Mouse (Mus musculus) cerebellum, adult 11-12 months (tissue): ENCODE results near the gene Acap2.

ENCODE experiments used
- DNase-seq: peaks from one replicate; pipeline ENCODE4 v3.0.0; 2022

The Acap2 gene

DNA sequence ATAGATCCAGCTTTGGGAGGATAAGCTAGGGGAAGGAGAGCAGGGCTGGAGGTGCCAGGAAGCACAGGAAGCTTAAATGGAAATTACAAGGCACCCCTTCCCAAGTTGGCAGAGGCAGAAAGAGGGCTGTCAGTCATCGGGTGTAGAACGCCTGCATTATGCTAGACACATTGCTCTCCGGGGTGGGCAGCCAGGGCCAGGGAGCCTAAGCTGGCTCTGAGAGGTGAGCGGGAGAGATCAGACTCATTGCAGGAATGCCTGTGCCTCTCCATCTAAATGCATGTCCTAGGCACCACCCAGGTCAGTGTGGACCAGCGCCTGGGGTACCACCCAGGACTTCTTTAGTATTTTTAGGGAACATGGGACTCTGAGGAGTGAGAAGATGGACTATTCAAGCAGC lies 123.6 kb downstream of the Acap2 start:
- DNase-seq: no peak

DNA sequence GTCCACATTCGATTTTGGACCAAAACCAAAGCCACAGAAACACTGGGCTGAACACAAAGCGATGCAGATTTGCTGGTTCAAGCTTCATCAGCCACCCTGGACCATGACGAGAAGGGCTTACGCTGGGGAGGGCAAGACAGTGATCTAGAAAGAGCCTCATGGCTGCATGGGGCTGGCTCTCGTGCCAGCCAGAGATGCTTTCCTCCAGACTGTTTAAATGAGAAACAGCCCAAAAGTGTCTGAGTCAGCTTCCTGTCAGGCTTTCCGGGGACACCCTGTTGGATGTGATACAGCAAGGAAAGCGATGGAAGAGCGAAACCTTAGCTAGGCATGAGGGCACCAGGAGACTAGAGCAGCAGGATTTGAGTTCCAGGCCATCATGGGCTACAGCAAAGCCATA lies 124.6 kb downstream of the Acap2 start:
- DNase-seq: no peak

DNA sequence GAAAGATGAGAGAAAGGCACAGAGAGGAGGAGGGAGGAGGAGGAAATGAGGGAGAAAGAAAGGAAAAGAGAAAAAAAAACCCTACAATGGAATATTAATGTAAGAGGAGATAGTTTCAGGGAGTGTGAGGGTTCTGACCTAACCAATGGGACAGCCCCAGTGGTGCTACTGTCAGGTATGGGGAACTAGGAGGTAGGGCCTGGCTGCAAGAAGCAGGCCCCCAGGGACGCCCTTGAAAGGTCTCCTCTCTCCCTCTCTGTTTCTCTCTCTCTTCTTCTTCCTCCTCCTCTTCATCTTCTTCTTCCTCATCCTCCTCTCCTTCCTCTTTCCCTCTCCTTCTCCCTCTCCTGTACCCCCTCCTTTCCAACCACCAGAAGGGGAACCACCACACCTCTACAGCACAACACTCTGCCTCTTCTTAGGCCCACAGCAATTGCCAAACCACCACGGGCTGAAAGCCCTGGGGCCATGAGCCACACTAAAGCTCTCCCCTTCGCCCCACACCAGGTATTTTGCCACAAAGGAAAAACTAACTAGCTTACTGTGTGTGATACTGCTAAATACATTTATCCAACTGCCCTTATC lies 126.6 kb downstream of the Acap2 start:
- no peak for DNase-seq

DNA sequence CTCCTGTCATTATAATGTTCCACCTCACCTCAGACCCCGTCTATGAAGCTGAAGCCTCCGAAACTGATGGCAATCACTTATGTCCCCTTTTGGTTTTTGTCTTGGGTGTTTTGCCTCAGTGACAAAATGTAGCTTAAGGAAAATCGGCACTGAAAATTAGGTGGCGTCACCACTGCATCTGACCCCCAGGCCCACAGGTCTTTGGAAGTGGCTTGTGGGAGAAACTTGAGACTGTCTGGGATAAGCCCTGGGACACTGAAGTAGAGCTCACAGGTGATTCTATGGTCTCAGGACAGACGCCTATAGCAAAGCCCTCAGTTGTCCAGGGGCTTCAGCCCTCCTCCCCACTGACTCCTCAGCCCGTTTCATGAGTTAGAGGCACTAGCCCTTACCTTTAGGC lies 129.3 kb downstream of the Acap2 start:
- DNase-seq: no peak

GRCm38 (mm10) chr16:31070358-31071133 lies 130.5 kb downstream of the Acap2 start:
- DNase-seq: peak; percentile 75

DNA sequence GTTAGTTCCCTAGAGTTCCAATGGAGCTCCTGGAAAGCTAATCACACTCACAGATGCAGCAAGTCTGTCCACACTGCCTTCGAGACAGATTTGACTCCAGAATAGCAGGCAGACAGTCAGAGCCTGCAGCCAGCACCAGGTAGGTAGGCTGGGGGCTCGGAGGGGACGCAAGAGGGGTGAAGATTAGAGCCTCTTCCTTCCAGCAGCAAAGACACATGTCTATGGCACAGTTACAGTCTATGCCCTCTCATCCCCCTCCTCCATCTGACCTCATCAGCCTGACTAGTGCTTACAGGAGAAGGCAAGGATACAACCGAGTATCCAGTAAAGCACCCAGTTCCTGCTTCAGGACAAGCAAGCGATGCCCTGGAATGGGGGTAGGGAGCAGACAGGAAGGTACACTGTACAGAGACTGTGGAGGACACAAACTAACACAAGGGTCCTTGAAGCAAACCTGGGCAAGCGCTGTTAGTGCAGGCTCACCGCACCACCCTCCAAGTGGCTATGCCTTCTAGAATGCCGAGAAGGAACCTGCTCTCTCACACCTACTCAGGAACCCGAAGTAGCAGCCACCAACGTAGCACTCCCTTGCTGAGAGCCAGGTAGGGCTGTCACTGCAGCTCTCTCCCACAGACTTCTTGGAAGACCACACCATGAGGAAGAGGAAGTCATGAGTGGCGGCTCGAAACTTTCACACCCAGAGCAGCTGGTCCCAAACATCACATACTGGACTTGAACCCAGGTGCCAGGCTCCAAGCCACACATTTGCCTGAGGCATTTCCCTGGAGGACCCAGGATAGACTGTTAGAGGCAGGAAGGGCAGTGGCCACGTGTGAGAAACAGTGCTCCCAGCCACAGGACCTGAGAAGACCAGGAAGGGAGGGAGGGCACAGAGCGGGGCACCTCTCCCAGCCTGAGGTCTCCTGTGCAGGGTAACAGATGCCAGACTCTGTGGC lies 131.6 kb downstream of the Acap2 start:
- DNase-seq: no peak

- no peak for DNase-seq
Observed at GRCm38 (mm10) chr16:31068280-31068679, 132.8 kb downstream of the Acap2 start.

DNA sequence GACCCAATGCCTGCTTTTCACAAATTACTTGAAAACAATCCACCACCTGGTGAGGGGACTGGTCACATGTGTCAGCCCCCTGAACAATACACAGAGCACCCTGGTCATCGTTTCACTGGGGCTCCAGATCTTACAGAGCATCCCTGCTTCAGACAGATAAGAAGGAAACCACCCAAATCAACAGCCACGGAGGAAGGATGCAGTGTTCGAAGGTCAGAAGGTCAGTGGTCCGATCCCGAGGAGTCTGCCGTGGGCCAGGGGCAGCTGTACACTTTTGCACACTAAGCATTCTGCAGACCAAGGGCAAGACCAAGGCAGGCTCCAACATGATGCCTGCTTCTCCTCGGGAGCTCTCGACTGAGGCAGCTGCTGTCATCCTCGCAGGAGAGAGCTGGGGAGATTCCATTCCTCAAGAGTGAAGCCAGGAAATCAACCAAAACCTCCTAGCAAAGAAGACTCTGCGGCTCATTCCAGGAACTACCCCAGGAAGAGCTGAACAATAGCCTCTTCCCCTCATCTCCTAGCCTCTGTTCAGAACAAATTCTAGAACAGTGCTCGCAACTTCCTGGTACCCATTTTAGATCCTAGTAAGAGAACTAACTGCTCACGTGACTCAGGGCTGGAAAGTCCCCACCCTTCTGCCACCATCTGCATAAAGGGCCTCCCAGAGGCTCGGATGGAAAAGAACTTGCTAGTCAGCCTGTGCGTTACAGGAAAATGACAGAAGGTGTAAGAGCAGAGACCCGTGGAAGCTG lies 134.5 kb downstream of the Acap2 start:
- DNase-seq: no peak

- DNase-seq: no peak
Observed at GRCm38 (mm10) chr16:31064782-31065181, 136.3 kb downstream of the Acap2 start.

GRCm38 (mm10) chr16:31062918-31063317 lies 138.1 kb downstream of the Acap2 start:
- no peak for DNase-seq

DNA sequence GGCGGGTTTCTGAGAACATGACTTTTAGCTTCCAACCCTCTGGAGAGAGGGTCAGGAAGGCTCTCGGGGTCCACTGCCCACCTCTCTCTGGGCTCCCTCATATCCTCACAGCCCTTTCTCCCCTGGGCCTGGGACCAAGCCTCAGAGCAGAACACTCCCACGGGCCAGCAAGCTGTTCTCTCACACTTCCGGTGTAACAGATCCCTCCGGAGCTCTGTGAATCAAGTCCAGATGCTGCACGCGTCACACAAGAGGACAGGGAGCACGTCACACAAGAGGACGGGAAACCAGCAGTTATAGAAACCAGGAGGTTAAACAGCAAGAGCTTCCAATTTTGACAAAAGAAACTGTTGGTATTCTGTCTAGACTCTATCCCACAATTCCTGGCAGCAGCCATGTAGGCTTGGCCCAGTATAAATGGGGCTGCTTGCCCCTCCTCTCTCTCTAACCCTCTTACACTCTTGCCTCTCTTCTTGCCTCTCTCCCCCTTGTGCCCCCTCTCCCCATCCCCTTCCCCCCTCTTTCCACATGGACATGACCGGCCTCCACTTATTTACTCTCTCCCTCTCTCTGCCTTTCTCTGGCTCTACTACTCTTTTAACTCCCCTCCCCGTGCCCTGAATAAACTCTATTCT lies 139.7 kb downstream of the Acap2 start:
- DNase-seq: no peak

DNA sequence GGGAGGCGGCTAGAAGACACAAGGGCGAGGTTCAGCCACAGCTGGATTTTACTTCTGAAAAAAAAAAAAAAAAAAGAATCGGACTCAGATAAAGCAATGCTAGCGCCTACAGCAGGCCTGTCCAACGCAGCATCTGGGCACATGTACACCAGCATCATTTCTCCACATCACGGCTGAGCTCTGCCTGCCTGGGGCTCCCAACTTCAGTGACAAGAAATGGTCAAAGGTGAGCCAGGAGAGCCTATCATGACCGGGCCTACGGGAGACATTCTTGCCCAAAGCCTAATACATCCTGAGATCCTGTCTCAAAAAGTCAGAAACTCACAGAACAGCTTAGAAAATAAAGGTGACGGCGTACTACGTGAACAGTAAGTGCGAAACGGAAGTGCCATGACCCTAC lies 140.3 kb downstream of the Acap2 start:
- DNase-seq: no peak

- DNase-seq: no peak
Observed at GRCm38 (mm10) chr16:31060226-31060625, 140.8 kb downstream of the Acap2 start.

DNA sequence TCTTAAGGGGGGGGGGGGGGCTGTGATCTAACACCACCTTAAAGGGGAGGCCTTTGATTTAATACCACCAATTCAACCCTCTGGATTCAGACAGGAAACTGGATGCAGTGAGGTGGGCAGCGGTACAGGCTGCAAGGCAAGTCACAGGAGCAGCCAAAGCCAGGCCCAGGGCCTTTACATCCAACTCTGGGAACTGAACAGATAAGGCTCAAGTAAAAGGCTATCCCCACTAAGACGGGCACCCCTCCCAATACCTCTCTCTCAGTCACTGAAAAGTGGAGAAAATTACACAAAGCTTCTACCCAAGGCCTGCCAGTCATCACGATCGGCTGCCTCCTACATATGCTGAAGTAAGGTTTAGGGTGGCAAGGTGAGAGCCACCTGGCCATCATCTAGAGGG lies 141.3 kb downstream of the Acap2 start:
- no peak for DNase-seq

- DNase-seq: no peak
Observed at GRCm38 (mm10) chr16:31052812-31053211, 148.2 kb downstream of the Acap2 start.

DNA sequence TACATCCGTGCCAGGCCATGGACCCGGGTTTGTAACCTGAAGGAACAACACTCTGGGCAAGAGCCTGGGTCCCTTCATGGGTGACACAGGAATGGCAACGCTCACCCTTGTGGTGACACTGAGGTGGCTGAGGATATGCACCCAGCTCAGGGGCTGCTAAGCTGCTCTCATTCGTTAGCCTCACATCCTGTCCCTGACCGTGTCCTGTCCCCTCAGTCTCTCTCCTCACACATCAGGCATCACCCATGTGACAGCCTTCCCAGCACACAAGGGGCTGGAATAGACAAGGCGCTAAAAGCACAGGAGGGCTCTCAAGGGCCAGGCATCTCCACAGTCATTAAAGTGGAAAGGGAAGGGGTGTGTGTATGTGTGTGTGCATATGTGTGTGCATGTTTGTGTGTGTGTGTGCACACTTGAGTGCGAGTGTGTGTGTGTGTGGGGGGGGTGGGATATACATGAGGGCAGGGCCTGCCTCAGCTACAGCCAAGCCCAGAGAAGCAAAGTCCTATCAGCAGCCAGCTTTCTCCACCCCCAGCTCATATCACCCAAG lies 148.8 kb downstream of the Acap2 start:
- no peak for DNase-seq

GRCm38 (mm10) chr16:31050701-31051100 lies 150.3 kb downstream of the Acap2 start:
- DNase-seq: no peak

GRCm38 (mm10) chr16:31048194-31048593 lies 152.9 kb downstream of the Acap2 start:
- no peak for DNase-seq

DNA sequence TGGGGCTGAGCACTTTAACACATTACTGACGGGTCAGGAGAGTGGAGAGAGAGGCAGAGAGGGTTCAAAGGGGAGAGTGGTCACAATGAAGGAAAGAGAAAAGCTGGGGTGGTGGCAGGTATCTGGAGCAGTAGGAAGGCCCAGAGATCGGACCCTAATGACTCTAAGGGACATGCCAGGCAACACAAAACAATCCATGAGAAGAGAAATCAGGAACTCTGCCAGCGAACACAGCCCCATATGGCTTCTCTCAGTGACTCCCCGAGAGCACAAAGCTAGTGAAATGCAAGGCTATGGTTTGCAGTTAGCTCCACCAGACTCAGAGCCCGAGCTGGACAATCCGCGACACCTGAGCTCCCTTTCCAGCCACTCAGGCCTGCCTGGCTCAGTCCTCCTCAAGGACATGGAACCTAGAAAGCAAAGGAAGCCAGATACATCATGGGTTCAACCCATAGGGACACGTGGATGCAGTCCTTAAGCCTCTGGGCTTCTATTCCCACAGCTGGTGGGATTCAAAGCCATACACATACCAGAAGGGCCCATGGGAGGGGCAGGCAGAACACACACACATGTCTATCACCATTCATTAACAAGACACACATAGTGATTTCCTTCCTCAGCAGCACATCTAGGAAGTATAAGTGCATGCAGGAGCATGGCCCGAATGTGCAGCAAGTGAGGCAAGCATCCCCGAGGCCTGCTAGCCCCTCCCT lies 153.7 kb downstream of the Acap2 start:
- DNase-seq: peak; percentile 69

DNA sequence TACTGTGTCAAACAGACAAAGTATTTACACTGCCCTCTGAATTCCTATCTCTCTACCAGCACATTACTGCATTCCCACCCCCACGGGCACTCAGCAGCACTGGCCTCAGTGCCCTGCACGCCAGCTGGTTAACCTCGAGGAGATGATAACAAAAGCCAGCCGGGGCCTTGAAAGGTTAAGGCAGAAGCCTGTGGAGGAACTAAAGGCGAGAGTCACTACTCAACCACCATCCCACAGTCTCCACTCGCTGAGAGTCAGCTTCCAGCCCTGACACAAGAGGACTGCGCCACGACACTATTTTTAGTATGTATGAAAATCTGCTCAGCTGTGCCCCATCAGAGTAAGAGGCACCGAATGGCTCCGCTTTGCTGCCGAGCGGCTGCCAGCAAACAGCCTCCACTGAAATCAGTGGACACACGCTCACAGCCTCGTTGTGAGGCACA lies 154.8 kb downstream of the Acap2 start:
- DNase-seq: peak; percentile 30

DNA sequence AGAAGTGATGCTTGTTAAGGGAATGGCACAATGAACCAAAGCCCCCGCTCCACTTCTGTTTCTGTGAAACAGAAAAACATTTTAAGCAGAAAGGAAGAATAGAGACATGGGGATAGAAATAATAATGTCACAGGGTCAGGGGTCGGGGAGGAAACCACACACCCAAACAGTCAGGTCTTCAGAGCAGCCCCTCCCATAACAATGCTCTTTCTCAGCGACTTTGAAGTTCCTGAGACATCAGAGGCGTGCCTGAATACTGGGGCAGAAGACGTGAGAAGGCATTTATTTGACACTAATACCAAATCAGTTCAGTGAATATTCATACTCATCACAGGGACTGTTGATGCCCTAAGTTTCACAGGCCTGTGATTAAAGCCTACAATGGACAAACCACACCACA lies 155.8 kb downstream of the Acap2 start:
- DNase-seq: no peak
